Comparison of ENCODE assay signal across 11 mouse cellular contexts in the genomic region with DNA sequence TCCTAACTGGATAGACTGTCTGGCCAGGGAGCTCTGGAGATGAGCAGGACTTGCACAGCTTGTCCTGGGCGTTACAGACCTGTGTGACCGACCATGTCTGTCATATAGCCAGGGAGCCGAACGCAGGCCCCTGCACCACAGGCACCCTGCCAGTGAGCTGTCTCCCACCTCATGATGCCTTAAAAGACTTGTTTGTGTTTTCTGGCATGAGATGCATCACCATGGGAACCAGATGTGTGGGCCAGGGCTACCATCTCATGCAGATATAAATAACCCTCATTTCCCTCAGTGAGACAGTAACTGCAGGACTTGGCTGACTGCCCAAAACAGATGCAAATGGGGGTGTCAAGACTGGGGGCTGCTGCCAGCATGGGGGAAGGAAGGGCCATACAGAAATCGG. TPM values are rescaled to one million over a fixed set of nuclear protein-coding genes. Genes with fewer than 3 reads are reported as not detected.
DNase-seq lines count a peak whose midpoint lies in the region; ATAC-seq and TF ChIP-seq lines count a peak whose summit lies in the region.
"Had no signal": no experiment of that assay in that cellular context is flagged by ENCODE, and none has a peak within 500 bp of the region (broad histone marks: within the 10 kb centered on the region; RNA-seq: fewer than 3 reads in every experiment).

No protein-coding gene starts in this region.

- peaks cover 13% of the 10 kb centered on the region; the same call in 1 of the 2 replicates for H3K4me1 ChIP-seq in forebrain, embryonic 14.5 days (ENCODE audit: control insufficient read depth, insufficient read depth, low read length)
- H3K4me1 ChIP-seq in intestine, postnatal 0 days (replicated peaks; ENCODE audit: control insufficient read depth, insufficient read depth, low read length), result no peaks in the 10 kb centered on the region

- H3K27me3 ChIP-seq in forebrain, embryonic 14.5 days (replicated peaks; ENCODE audit: control insufficient read depth, insufficient read depth, low read length), result no peaks in the 10 kb centered on the region
- H3K27me3 ChIP-seq in intestine, postnatal 0 days (replicated peaks; ENCODE audit: control insufficient read depth, insufficient read depth, low read length), result no peaks in the 10 kb centered on the region

- H3K36me3 ChIP-seq in forebrain, embryonic 14.5 days (ENCODE audit: control insufficient read depth, insufficient read depth, low read length), result peaks cover 90% of the 10 kb centered on the region
- H3K36me3 ChIP-seq in intestine, postnatal 0 days (ENCODE audit: control insufficient read depth, insufficient read depth), result peaks cover 90% of the 10 kb centered on the region
- H3K36me3 ChIP-seq: G1E had no signal

- DNase-seq in layer of hippocampus, adult 11-12 months (ENCODE audit: low spot score), result peak; percentile 63
- DNase-seq in layer of hippocampus, adult 9-10 months (ENCODE audit: low spot score), result no peak
- DNase-seq in forebrain, embryonic 14.5 days (ENCODE audit: low spot score), result peak; percentile 91
- DNase-seq in layer of hippocampus, adult 9-11 months, result peak; percentile 68
- peak; percentile 76 for DNase-seq in right cerebral cortex, adult 18-20 months
- no peak for DNase-seq in spleen, postnatal 36 days (ENCODE audit: low spot score in 2 of 2)
- no peak for DNase-seq in urinary bladder, postnatal 4 days (ENCODE audit: low spot score in 2 of 2)

- H3K27ac ChIP-seq in forebrain, embryonic 14.5 days (ENCODE audit: low read depth, low read length), result peak overlapping the region; percentile 74
- no peak overlapping the region for H3K27ac ChIP-seq in intestine, postnatal 0 days (ENCODE audit: low read depth, low read length)
- H3K27ac ChIP-seq: liver, embryonic 14.5 days had no signal

- no peak for TF ChIP-seq CTCF in intestine, postnatal 0 days (IDR thresholded peaks at IDR 0.05; ENCODE audit: low read depth)

- no peak overlapping the region for H3K9ac ChIP-seq in forebrain, embryonic 14.5 days (ENCODE audit: low read length)
- no peak overlapping the region for H3K9ac ChIP-seq in intestine, postnatal 0 days (ENCODE audit: low read depth, low read length)
- H3K9ac ChIP-seq: liver, embryonic 14.5 days had no signal

- H3K9me3 ChIP-seq in forebrain, embryonic 14.5 days (replicated peaks; ENCODE audit: control insufficient read depth, low read length), result no peaks in the 10 kb centered on the region
- no peaks in the 10 kb centered on the region for H3K9me3 ChIP-seq in intestine, postnatal 0 days (ENCODE audit: control insufficient read depth)
- H3K9me3 ChIP-seq: G1E had no signal

- 21% methylated on average over 5 of the region's 5 CpGs for WGBS in forebrain, embryonic 14.5 days
- WGBS in intestine, postnatal 0 days, result 69% methylated on average over 5 of the region's 5 CpGs

- H3K4me3 ChIP-seq in forebrain, embryonic 14.5 days (ENCODE audit: low read depth, low read length), result no peak overlapping the region
- no peak overlapping the region for H3K4me3 ChIP-seq in intestine, postnatal 0 days (ENCODE audit: low read depth, low read length)

- peak; percentile 91 for ATAC-seq in forebrain, embryonic 14.5 days
- no peak for ATAC-seq in intestine, postnatal 0 days
- ATAC-seq: intestine, embryonic 16.5 days had no signal

- no peak overlapping the region for H3K4me2 ChIP-seq in forebrain, embryonic 14.5 days (ENCODE audit: low read length)
- H3K4me2 ChIP-seq in intestine, postnatal 0 days (replicated peaks; ENCODE audit: low read depth), result no peak overlapping the region

RNA-seq across cellular contexts. Expression of gene Clip2, which starts 40.1 kb away (rescaled TPM):
- polyA plus RNA-seq in forebrain, embryonic 14.5 days (2014; fragmentation: Nextera tagmentation; extraction: Ambion mirVana), result 11.1 and 15.6 TPM in 2 replicates
- 2.6 and 3.1 TPM in 2 replicates for polyA plus RNA-seq in intestine, postnatal 0 days (2015; fragmentation: Nextera tagmentation; extraction: Ambion mirVana)

RNA-seq across cellular contexts. Expression of gene Syna, which starts 47.9 kb away (rescaled TPM):
- 0.10 TPM in 1 of 2 replicates, not detected in the other for polyA plus RNA-seq in forebrain, embryonic 14.5 days (2014; fragmentation: Nextera tagmentation; extraction: Ambion mirVana)
- 0.13 and 0.25 TPM in 2 replicates for polyA plus RNA-seq in intestine, postnatal 0 days (2015; fragmentation: Nextera tagmentation; extraction: Ambion mirVana)
- polyA plus RNA-seq: G1E; intestine, embryonic 16.5 days; liver, embryonic 14.5 days had no signal

RNA-seq across cellular contexts. Expression of gene Gtf2ird1, which starts 55.6 kb away (rescaled TPM):
- polyA plus RNA-seq in forebrain, embryonic 14.5 days (2014; fragmentation: Nextera tagmentation; extraction: Ambion mirVana), result 50.9 and 60.7 TPM in 2 replicates
- polyA plus RNA-seq in intestine, postnatal 0 days (2015; fragmentation: Nextera tagmentation; extraction: Ambion mirVana), result 42.8 and 46.8 TPM in 2 replicates

Comparison
In these comparisons a context has a peak if more than half of its experiments do, and no peak if none do; other contexts are left out.
1. DNase-seq: peak in layer of hippocampus, adult 11-12 months (single experiment), forebrain, embryonic 14.5 days (single experiment), layer of hippocampus, adult 9-11 months (single experiment) and right cerebral cortex, adult 18-20 months (single experiment); none in layer of hippocampus, adult 9-10 months (single experiment), spleen, postnatal 36 days (0 of 2) and urinary bladder, postnatal 4 days (0 of 2).